Mouse (Mus musculus): ENCODE measurements around the gene Reps2. TPM values are rescaled to one million over a fixed set of nuclear protein-coding genes. Genes with fewer than 3 reads are reported as not detected.

The Reps2 gene
- polyA plus RNA-seq, 1 experiment from 2014 or later = 0.90 TPM

GRCm38 (mm10) chrX:162521831-162522514 lies 121.5 kb downstream of the Reps2 start:
- H3K4me1 ChIP-seq (ENCODE audit: insufficient read depth) = no peaks in the 10 kb centered on the region
- H3K27me3 ChIP-seq (ENCODE audit: insufficient read depth, low read length) = no peaks in the 10 kb centered on the region; the same call in 1 of the 2 replicates
- H3K36me3 ChIP-seq (replicated peaks; ENCODE audit: insufficient read depth, low read length) = no peaks in the 10 kb centered on the region
- H3K9ac ChIP-seq (replicated peaks) = no peak overlapping the region
- no peak for ATAC-seq
- H3K27ac ChIP-seq (ENCODE audit: low read depth) = no peak overlapping the region
- TF ChIP-seq CTCF (IDR thresholded peaks at IDR 0.05; ENCODE audit: low read depth) (no peak), EP300 (IDR thresholded peaks at IDR 0.05; ENCODE audit: low read depth) (no peak)
- no peak overlapping the region for H3K4me3 ChIP-seq (ENCODE audit: low read depth, low read length)
- no peak overlapping the region for H3K4me2 ChIP-seq (ENCODE audit: low read depth, low read length)
- no peak for DNase-seq
- no peaks in the 10 kb centered on the region for H3K9me3 ChIP-seq (ENCODE audit: low read length)
- WGBS (ENCODE audit: insufficient replicate concordance) = 69% methylated on average over 9 of the region's 9 CpGs

GRCm38 (mm10) chrX:162521197-162521596 lies 122.3 kb downstream of the Reps2 start:
- H3K27me3 ChIP-seq (ENCODE audit: insufficient read depth, low read length) = no peaks in the 10 kb centered on the region; the same call in 1 of the 2 replicates
- no peaks in the 10 kb centered on the region for H3K36me3 ChIP-seq (replicated peaks; ENCODE audit: insufficient read depth, low read length)
- H3K4me1 ChIP-seq (ENCODE audit: insufficient read depth) = no peaks in the 10 kb centered on the region
- H3K9me3 ChIP-seq (ENCODE audit: low read length) = no peaks in the 10 kb centered on the region
- WGBS (ENCODE audit: insufficient replicate concordance) = 64% methylated on average over 4 of the region's 4 CpGs
- DNase-seq (no peak), ATAC-seq (no peak)
- H3K27ac ChIP-seq (ENCODE audit: low read depth) = no peak overlapping the region
- H3K9ac ChIP-seq (replicated peaks) = no peak overlapping the region
- TF ChIP-seq CTCF (IDR thresholded peaks at IDR 0.05; ENCODE audit: low read depth) = no peak
- TF ChIP-seq EP300 (IDR thresholded peaks at IDR 0.05; ENCODE audit: low read depth) = no peak
- H3K4me2 ChIP-seq (ENCODE audit: low read depth, low read length) = no peak overlapping the region
- H3K4me3 ChIP-seq (ENCODE audit: low read depth, low read length) = no peak overlapping the region

- Histone ChIP-seq H3K27me3 (ENCODE audit: insufficient read depth, low read length) (no peaks in the 10 kb centered on the region; the same call in 1 of the 2 replicates), H3K4me1 (ENCODE audit: insufficient read depth) (no peaks in the 10 kb centered on the region), H3K4me2 (ENCODE audit: low read depth, low read length) (no peak overlapping the region), H3K4me3 (ENCODE audit: low read depth, low read length) (no peak overlapping the region), H3K36me3 (replicated peaks; ENCODE audit: insufficient read depth, low read length) (no peaks in the 10 kb centered on the region), H3K27ac (ENCODE audit: low read depth) (no peak overlapping the region), H3K9me3 (ENCODE audit: low read length) (no peaks in the 10 kb centered on the region), H3K9ac (replicated peaks) (no peak overlapping the region)
- 83% methylated on average over 2 of the region's 2 CpGs for WGBS (ENCODE audit: insufficient replicate concordance)
- TF ChIP-seq CTCF (IDR thresholded peaks at IDR 0.05; ENCODE audit: low read depth) (no peak), EP300 (IDR thresholded peaks at IDR 0.05; ENCODE audit: low read depth) (no peak)
- DNase-seq (no peak), ATAC-seq (no peak)
Measured at GRCm38 (mm10) chrX:162520374-162520773, 123.1 kb downstream of the Reps2 start.

GRCm38 (mm10) chrX:162510426-162510980 lies 132.9 kb downstream of the Reps2 start:
- 51% methylated on average over 2 of the region's 2 CpGs for WGBS (ENCODE audit: insufficient replicate concordance)
- peak; percentile 35 for TF ChIP-seq CTCF (IDR thresholded peaks at IDR 0.05; ENCODE audit: low read depth)
- TF ChIP-seq EP300 (IDR thresholded peaks at IDR 0.05; ENCODE audit: low read depth) = no peak
- peak; percentile 73 for ATAC-seq
- H3K9ac ChIP-seq (replicated peaks) = no peak overlapping the region
- H3K27ac ChIP-seq (ENCODE audit: low read depth) = no peak overlapping the region
- no peaks in the 10 kb centered on the region for H3K4me1 ChIP-seq (ENCODE audit: insufficient read depth)
- H3K27me3 ChIP-seq (ENCODE audit: insufficient read depth, low read length) = no peaks in the 10 kb centered on the region
- H3K4me2 ChIP-seq (ENCODE audit: low read depth, low read length) = no peak overlapping the region
- no peaks in the 10 kb centered on the region for H3K36me3 ChIP-seq (replicated peaks; ENCODE audit: insufficient read depth, low read length)
- no peak for DNase-seq
- H3K9me3 ChIP-seq (ENCODE audit: low read length) = no peaks in the 10 kb centered on the region
- no peak overlapping the region for H3K4me3 ChIP-seq (ENCODE audit: low read depth, low read length)

DNA sequence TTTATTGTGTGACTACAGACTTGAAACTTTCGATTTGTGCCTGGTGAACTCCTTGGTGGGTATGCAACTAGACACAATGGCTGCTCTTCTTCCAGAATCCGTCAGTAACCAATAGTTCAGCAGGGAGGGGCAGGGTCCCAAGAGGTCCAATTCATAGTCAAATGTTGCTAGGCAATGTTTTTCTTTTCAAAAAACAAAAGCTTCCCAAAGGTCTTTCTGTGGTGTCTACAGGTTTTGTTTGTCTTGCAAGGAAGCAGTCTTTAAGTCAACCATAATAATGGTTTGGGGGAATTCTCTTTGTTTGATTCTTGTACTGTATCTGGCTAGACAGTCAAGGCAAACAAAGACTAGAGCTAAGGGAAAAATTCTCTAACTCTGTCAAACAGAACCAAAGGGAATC lies 138.3 kb downstream of the Reps2 start:
- ATAC-seq = no peak
- H3K9me3 ChIP-seq (ENCODE audit: low read length) = no peaks in the 10 kb centered on the region
- no peak overlapping the region for H3K27ac ChIP-seq (ENCODE audit: low read depth)
- H3K36me3 ChIP-seq (replicated peaks; ENCODE audit: insufficient read depth, low read length) = no peaks in the 10 kb centered on the region
- H3K4me1 ChIP-seq (ENCODE audit: insufficient read depth) = no peaks in the 10 kb centered on the region
- WGBS (ENCODE audit: insufficient replicate concordance) = 63% methylated on average over 2 of the region's 2 CpGs
- H3K4me2 ChIP-seq (ENCODE audit: low read depth, low read length) = no peak overlapping the region
- TF ChIP-seq CTCF (IDR thresholded peaks at IDR 0.05; ENCODE audit: low read depth) (no peak), EP300 (IDR thresholded peaks at IDR 0.05; ENCODE audit: low read depth) (no peak)
- H3K4me3 ChIP-seq (ENCODE audit: low read depth, low read length) = no peak overlapping the region
- H3K27me3 ChIP-seq (ENCODE audit: insufficient read depth, low read length) = 0 out of 2 replicates have a peak, but pooled peaks cover 4% of the 10 kb centered on the region
- no peak overlapping the region for H3K9ac ChIP-seq (replicated peaks)
- no peak for DNase-seq

GRCm38 (mm10) chrX:162503436-162503835 lies 140.0 kb downstream of the Reps2 start:
- H3K4me1 ChIP-seq (ENCODE audit: insufficient read depth) = no peaks in the 10 kb centered on the region
- H3K9ac ChIP-seq (replicated peaks) = no peak overlapping the region
- no peaks in the 10 kb centered on the region for H3K9me3 ChIP-seq (ENCODE audit: low read length)
- ATAC-seq (no peak), DNase-seq (no peak)
- H3K27ac ChIP-seq (ENCODE audit: low read depth) = no peak overlapping the region
- 53% methylated on average over 2 of the region's 2 CpGs for WGBS (ENCODE audit: insufficient replicate concordance)
- no peak overlapping the region for H3K4me2 ChIP-seq (ENCODE audit: low read depth, low read length)
- 0 out of 2 replicates have a peak, but pooled peaks cover 4% of the 10 kb centered on the region for H3K27me3 ChIP-seq (ENCODE audit: insufficient read depth, low read length)
- TF ChIP-seq EP300 (IDR thresholded peaks at IDR 0.05; ENCODE audit: low read depth) = no peak
- TF ChIP-seq CTCF (IDR thresholded peaks at IDR 0.05; ENCODE audit: low read depth) = no peak
- H3K4me3 ChIP-seq (ENCODE audit: low read depth, low read length) = no peak overlapping the region
- no peaks in the 10 kb centered on the region for H3K36me3 ChIP-seq (replicated peaks; ENCODE audit: insufficient read depth, low read length)
